Mouse (Mus musculus): ENCODE data around the gene Lhfpl4. TPM values are rescaled to one million over a fixed set of nuclear protein-coding genes. Genes with fewer than 3 reads are reported as not detected.

Gene Lhfpl4
- total RNA-seq (2012; rRNA removed) (0.19 and 0.49 TPM in 2 replicates), polyA plus RNA-seq (2012; ENCODE audit: insufficient read depth in 1 of 2, insufficient read length in 2 of 2, low read depth in 1 of 2, low replicate concordance in 2 of 2, missing spikeins in 1 of 2) (1 to 10 TPM in 1 of 2 experiments, not detected in 1; 7.7 TPM)

DNA sequence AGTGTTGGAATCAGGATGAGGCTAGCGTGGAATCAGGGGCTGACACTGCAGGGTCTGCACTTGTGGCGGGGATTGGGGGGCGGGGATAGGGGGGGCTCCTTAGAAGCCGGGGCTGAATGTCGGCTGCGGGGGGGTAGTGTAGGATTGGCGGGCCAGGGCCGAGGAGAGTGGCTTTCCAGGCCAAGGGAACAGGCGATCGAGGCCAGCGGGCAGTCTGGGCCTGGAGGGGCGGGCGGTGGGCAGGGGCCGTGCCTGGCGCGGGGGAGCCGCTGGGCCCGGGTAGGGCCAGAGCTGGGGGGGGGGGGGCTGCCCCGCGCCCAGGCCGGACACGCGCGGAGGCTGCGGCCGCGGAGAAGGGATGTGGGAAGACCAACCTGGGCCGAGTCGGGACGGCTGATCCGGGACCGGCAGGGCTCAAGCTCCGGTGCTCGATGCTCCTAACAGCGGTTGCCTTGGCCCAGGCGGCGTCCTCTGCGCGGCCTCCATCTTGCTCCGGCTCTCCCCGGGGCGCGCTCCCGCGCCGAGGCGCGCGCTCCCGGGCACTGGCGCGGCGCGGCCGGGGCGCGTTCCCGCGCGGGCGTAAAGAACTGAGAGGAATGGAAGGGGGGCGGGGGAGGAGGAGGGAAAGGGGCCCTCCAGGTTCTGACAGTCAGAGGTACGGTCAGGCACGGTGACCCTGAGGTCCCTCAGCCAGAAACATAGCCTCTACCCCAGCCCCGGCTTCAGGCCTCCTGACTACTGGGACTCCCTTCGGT is at the start of gene Lhfpl4:
TSS of gene Lhfpl4 (minus strand) at position 544 of the 755 bp plus-strand sequence.
- Histone ChIP-seq H3K27ac (ENCODE audit: control insufficient read depth, low read depth, low read length) (no peak within 1 kb of the TSS), H3K9ac (ENCODE audit: control insufficient read depth, low read depth, low read length, poor library complexity, severe bottlenecking) (no peak within 1 kb of the TSS), H3K79me2 (ENCODE audit: control insufficient read depth, insufficient read depth, low read length, poor library complexity) (no peaks in the 10 kb centered on the region), H3K4me3 (ENCODE audit: control insufficient read depth in 1 of 2, insufficient read depth in 1 of 2, low read depth in 2 of 2, low read length in 2 of 2) (no peak within 1 kb of the TSS), H3K9me3 (replicated peaks; ENCODE audit: insufficient read depth, low read length) (no peaks in the 10 kb centered on the region), H3K4me1 (ENCODE audit: control insufficient read depth in 1 of 2, insufficient read depth in 2 of 2, low read length in 2 of 2) (no peaks in the 10 kb centered on the region), H3K27me3 (ENCODE audit: control insufficient read depth in 1 of 2, insufficient read depth in 2 of 2, low read length in 2 of 2) (peaks cover 2 to 7% of the 10 kb centered on the region in 2 experiments; a peak in 3 of 4 replicates), H3K36me3 (ENCODE audit: control insufficient read depth in 1 of 2, insufficient read depth in 2 of 2, low read length in 2 of 2) (no peaks in the 10 kb centered on the region)
- TF ChIP-seq ZMIZ1 (IDR thresholded peaks at IDR 0.05; ENCODE audit: low read depth, low read length) (no peak), TCF12 (IDR thresholded peaks at IDR 0.05; ENCODE audit: low read depth, low read length) (no peak), MAZ (IDR thresholded peaks at IDR 0.05; ENCODE audit: low read depth, low read length) (no peak), SMC3 (IDR thresholded peaks at IDR 0.05; ENCODE audit: low read depth, low read length) (no peak), GABPA (IDR thresholded peaks at IDR 0.05; ENCODE audit: low read depth, low read length) (no peak)
- no peak for DNase-seq (ENCODE audit: low read depth, low spot score)

DNA sequence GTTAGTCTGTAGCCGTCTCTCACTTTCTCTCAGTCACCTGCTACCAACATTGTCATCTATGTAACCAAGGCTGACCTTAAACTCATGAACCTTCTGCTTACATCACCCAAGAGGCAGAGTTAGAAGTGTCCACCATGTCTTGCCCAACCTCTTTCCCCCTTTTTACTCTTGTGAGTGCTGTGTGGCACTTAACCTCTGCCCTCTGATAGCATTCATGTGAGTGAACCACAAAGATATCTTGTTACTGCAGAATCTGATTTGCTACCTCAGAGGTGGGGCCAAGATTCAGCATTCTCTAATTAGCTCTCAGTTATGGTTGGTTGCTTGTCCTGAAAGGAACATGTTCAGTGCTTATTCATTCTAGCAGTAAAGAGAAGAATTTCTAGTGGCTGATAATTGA is 47.6 kb upstream of the Lhfpl4 start:
- H3K79me2 ChIP-seq (ENCODE audit: control insufficient read depth, insufficient read depth, low read length, poor library complexity), result peaks cover 6% of the 10 kb centered on the region
- H3K27me3 ChIP-seq (ENCODE audit: control insufficient read depth in 1 of 2, insufficient read depth in 2 of 2, low read length in 2 of 2), result no peaks in the 10 kb centered on the region
- peaks cover 11 to 23% of the 10 kb centered on the region in 2 experiments for H3K4me1 ChIP-seq (ENCODE audit: control insufficient read depth in 1 of 2, insufficient read depth in 2 of 2, low read length in 2 of 2)
- peak; percentile 68 for DNase-seq (ENCODE audit: low read depth, low spot score)
- no peak overlapping the region for H3K9ac ChIP-seq (ENCODE audit: control insufficient read depth, low read depth, low read length, poor library complexity, severe bottlenecking)
- H3K9me3 ChIP-seq (replicated peaks; ENCODE audit: insufficient read depth, low read length), result no peaks in the 10 kb centered on the region
- H3K36me3 ChIP-seq (ENCODE audit: control insufficient read depth in 1 of 2, insufficient read depth in 2 of 2, low read length in 2 of 2), result peaks cover 0 to 24% of the 10 kb centered on the region in 2 experiments; a peak in 2 of 4 replicates
- no peak overlapping the region for H3K4me3 ChIP-seq (ENCODE audit: control insufficient read depth in 1 of 2, insufficient read depth in 1 of 2, low read depth in 2 of 2, low read length in 2 of 2)
- TF ChIP-seq RCOR1 (IDR thresholded peaks at IDR 0.05; ENCODE audit: low read depth, low read length) (peak; percentile 93), TCF12 (IDR thresholded peaks at IDR 0.05; ENCODE audit: low read depth, low read length) (peak; percentile 86), MAZ (IDR thresholded peaks at IDR 0.05; ENCODE audit: low read depth, low read length) (no peak), POLR2A (IDR thresholded peaks at IDR 0.05; ENCODE audit: control insufficient read depth in 1 of 2, insufficient read depth in 1 of 2, low read depth in 1 of 2, low read length in 2 of 2, poor library complexity in 1 of 2) (no peak), GATA1 (IDR thresholded peaks at IDR 0.05; ENCODE audit: low read depth, low read length) (peak; percentile 81), SIN3A (IDR thresholded peaks at IDR 0.05; ENCODE audit: low read length) (peak; percentile 23; the same call in 1 of the 2 replicates), ETS1 (IDR thresholded peaks at IDR 0.05; ENCODE audit: low read depth, low read length) (peak; percentile 38; the same call in 1 of the 2 replicates), ZNF384 (IDR thresholded peaks at IDR 0.05; ENCODE audit: low read depth, low read length) (no peak), EP300 (IDR thresholded peaks at IDR 0.05; ENCODE audit: low read depth in 1 of 2, low read length in 2 of 2) (peak; percentile 74 to 86), JUND (IDR thresholded peaks at IDR 0.05; ENCODE audit: low read depth, low read length) (no peak), BHLHE40 (IDR thresholded peaks at IDR 0.05; ENCODE audit: borderline replicate concordance, low read depth, low read length) (peak; percentile 79), NRF1 (IDR thresholded peaks at IDR 0.05; ENCODE audit: insufficient read depth, low read depth, low read length, poor library complexity, severe bottlenecking) (no peak), MXI1 (IDR thresholded peaks at IDR 0.05; ENCODE audit: low read depth, low read length) (0 out of 2 replicates have a peak, but pooled peaks have one; percentile 33), TAL1 (IDR thresholded peaks at IDR 0.05; ENCODE audit: low read length) (peak; percentile 65), MYB (IDR thresholded peaks at IDR 0.05; ENCODE audit: low read depth, low read length) (no peak)
- H3K27ac ChIP-seq (ENCODE audit: control insufficient read depth, low read depth, low read length), result peak overlapping the region; percentile 15; the same call in 1 of the 2 replicates

Data from MEL (cell line).